Mouse (Mus musculus) brain, embryonic 14.5 days (tissue): ENCODE results near the gene Utp14b.

Source experiments
- CTCF ChIP-seq: fragments of 200-500 bp; IDR thresholded peaks from 2 replicates; pipeline ENCODE4 v1.5.1; 2012; ENCODE audit warnings: inconsistent platforms, mild to moderate bottlenecking, moderate library complexity, borderline replicate concordance; ENCODE audit not compliant: insufficient read depth, insufficient read length; ENCODE audit errors: extremely low read depth
- POLR2A ChIP-seq: fragments of 200-500 bp; IDR thresholded peaks from 2 replicates; pipeline ENCODE4 v1.6.1; 2012; ENCODE audit warnings: mild to moderate bottlenecking, inconsistent platforms, borderline replicate concordance; ENCODE audit not compliant: poor library complexity, insufficient read depth, insufficient read length, severe bottlenecking; ENCODE audit errors: extremely low read depth

GRCm38 (mm10) chr1:78696305-78696704 lies 38.5 kb downstream of the Utp14b start:
- no peak for TF ChIP-seq POLR2A
- TF ChIP-seq CTCF = no peak
